Mouse (Mus musculus) right cerebral cortex, postnatal 25 days (tissue): Measurements from ENCODE around the gene D17Wsu92e.

ENCODE experiments used
- DNase-seq: peaks from one replicate; pipeline ENCODE4 v3.0.0; 2022

The D17Wsu92e gene

GRCm38 (mm10) chr17:27788456-27789172 is 31.8 kb downstream of the D17Wsu92e start:
- no peak for DNase-seq

DNA sequence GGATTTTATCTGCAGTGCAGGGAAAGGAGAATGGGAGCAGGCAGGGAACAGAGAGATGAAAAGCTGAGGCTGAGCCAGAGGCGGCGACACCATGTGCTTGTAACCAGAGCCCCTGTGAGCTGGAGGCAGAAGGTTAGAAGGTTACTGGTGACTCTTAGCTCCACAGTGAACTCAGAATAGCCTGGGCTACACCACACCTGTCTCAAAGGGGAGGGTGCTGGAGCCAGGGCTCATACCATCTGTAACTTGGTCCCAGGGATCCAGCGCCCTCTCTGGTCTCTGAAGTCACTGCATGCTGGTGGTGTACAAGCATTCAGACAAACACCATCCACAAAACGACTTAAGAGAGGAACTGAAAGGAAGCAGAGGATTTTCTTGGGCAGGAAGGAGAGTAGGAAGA is 36.9 kb downstream of the D17Wsu92e start:
- no peak for DNase-seq

DNA sequence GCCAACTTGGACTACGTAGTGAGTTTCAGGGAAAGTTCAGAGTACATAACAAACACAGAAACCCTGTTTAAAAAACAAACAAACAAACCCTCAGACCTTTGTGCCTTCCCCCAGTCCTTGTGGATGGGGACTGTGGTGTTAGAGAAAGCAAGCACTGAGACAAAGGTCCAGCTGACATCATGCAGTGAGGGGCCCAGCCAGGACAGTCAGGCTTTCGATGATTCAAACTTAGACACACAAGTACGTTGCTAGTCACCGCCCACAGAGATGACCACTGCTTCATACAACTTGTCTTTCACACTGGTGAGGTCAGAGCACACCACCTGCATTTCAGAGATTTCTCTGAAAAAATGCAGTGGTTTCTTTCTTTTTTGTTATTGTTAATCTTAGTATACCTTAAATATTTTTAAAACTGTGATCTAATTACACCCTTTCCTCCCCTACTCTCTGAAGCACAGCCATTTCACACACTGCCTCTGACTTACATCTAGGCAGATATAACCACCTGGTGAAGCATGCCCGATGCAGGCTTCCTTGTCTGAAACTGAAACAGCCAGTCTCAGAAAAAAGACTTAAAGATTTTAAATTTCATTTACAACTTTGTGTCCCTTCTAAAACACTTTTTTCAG is 39.3 kb downstream of the D17Wsu92e start:
- DNase-seq = no peak

- no peak for DNase-seq
These were observed 40.7 kb downstream of the D17Wsu92e start for GRCm38 (mm10) chr17:27779755-27780154.

DNA sequence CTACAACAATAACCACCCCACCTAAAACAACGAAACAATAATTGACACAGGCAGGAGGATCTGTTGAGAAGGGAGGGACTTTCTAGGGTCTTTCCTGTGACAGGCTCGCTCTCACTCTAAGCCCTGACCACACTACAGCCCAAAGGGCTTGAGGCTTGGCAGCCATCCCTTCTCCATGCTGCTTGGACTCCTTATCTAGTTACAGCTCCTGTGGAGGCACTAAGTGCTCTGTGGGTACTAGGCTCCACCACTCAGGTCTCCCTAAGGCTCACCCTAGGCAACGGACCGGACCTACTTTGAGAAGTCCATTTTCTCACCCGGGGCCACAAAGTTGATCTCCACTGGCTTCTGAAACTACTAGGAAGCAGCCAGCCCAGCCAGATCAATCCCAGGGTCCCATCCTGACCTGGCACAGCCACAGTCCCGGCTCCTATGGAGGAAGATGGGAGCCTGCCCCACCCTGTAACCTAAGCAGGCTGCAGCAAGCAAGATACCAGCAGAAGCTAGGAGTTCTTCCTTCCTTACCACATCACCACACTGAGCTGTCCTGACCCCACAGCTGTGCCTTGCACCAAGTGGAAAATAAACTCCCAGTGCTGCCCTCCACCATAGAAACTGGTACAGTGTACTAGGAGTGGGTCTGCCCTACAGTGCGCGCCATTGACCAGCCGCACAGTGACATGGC is 41.6 kb downstream of the D17Wsu92e start:
- no peak for DNase-seq

- no peak for DNase-seq
These were observed 42.6 kb downstream of the D17Wsu92e start for GRCm38 (mm10) chr17:27777823-27778222.

DNA sequence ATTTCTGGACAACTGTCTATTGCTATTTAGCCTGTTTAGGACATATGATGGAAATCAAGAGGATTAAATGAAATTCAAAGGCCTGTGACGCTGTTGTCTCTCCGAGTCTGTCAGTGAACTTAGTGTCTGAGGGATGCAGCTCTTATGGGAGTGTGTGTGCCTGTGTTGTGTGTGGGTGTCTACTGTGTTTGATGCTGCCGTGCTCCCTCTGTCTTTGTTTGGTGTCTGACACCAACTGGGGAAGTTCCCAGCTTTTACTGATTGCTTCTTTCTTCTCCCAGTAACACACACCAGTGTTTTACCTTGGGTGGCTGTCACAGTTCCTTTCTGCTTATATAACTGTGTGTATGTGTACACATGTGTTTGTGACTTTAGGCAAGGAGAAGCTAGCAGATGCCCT is 46.2 kb downstream of the D17Wsu92e start:
- no peak for DNase-seq

- DNase-seq = no peak
These were observed 48.8 kb downstream of the D17Wsu92e start for GRCm38 (mm10) chr17:27771616-27772015.

- DNase-seq = peak; percentile 49
These were observed 51.5 kb downstream of the D17Wsu92e start for GRCm38 (mm10) chr17:27768817-27769542.

- DNase-seq = no peak
These were observed 52.9 kb downstream of the D17Wsu92e start for GRCm38 (mm10) chr17:27767543-27767942.

- DNase-seq = peak; percentile 39
These were observed 53.3 kb downstream of the D17Wsu92e start for GRCm38 (mm10) chr17:27767120-27767519.

- DNase-seq = no peak
These were observed 55.4 kb downstream of the D17Wsu92e start for GRCm38 (mm10) chr17:27765066-27765465.

DNA sequence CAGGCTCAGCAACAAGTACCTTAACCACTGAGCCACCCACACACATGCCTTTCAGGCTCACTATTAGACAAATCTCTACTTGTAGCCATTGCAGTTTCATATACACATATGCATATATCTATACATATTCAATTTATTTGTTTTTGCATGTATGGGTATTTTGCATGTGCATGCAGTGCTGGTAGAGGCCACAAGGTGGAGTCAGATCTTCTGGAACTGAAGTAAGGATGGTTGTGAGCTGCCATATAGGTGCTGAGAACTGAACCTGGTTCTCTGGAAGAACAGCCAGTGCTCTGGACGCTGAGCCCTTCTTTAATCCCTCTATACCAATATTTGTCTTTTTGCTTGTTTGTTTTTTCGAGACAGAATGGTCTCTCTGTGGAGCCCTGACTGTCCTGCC is 56.0 kb downstream of the D17Wsu92e start:
- DNase-seq = no peak

GRCm38 (mm10) chr17:27762884-27763283 is 57.6 kb downstream of the D17Wsu92e start:
- peak; percentile 68 for DNase-seq

DNA sequence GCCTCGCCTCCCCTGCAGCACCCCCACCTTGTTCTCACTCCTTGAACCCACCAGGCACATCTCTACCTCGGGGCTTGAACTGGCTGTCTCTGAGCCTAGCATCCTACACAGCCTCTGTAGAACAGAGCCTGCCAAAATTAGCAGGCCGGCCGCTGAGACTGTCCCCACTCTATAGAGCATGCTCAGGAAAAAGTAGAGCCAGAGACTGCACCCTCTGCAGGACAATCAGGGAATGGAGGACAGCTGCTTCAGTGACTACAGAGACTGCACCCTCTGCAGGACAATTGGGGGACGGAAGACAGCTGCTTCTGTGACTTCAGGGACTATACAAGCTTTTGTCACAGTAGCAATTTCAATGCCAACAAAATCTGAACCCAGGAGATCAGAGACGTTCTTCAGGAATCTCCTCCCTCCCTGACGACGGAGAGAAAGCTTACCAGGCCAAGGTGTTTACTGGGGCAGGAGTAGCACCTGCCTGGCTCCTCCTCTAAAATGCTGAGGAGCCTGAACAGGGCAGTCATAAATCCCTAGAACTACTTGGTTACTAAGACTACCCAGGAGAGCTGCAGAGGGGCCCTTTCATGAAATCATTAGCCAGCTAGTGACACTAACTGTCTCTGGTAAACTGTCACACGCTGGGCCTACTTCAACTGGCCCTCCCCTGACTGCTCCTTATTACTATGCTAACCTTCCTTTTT is 58.7 kb downstream of the D17Wsu92e start:
- DNase-seq = peak; percentile 79

DNA sequence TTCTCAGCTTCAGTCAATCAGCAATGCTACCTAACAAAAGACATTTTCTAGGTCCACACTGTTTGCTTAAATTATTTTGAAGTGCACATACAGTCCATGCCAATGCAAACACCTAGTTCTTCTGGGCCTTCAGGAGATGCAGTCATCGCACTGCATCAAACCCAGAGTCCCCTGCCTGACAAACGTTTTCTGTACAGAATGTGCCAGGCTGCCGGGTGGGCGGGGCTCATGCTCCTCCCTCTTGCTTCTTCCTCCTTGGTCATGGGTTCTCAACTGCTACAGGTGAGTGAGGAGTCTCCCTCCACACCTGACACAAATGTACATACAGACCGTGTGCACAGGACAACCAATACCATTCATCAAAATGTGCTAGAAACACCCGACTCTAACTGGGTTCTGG is 60.3 kb downstream of the D17Wsu92e start:
- no peak for DNase-seq

DNA sequence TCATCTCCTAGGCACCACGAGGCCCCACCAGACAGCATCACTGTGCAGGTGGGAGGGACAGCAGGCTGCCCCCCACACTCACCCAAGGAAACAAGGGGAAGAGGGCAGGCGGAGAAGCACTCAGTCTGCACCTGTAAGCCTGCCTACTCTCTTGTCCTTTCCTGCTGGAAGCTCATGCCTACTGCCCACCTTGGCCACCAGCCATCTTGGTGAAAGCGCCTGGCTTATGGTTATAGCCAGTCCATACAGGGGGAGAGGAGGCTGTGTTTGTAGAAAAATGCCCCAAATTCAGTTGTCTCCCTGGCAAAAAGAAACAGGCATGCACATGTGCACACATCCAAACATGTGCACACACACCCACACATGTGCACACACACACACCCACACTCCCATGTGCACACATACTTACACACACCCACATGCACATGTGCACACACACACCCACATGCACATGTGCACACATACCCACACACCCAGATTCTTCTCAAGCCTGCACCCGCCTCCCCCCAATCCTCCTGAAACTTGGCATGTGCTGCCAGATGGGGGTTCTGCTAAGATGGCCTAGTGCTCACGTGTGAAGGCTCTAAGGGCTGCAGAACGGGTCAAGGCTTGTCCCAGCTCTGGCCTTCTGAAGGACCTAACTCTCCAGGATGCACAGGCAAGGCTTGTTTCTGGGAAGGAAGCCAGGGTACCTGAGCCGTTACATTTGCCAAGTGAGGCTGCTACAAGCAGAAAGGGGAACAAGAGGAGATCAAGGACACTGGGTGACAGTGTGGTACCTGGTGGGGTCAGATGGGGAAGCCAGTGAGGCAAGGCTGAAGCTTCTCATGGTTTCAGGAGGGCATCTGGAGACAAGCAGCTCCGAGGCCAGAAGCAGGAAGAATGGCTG is 68.9 kb downstream of the D17Wsu92e start:
- peak; percentile 30 for DNase-seq

DNA sequence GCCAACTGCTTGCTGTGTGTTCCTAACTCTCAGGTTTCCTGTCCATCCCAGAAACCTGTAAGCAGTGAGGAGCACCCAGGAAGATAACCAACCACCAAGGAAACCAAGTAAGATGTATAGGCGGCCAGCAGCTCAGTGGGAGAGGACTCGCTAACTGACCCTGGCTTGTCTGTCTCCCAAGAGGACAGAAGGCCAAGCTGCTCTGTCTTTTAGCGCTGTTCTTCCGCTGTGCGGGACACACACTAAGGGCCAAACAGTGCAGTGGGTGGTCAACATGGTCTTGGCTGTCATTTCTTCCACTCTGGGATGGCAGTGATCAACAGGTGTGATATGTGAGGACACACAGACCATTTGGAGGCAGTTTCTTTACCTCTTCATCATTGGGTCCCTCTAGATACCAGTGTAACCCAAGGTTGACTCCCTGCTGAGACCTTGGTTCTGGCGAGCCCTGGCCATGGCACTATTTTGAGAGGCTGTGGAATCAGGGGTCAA is 70.0 kb downstream of the D17Wsu92e start:
- DNase-seq = no peak

GRCm38 (mm10) chr17:27748123-27748522 is 72.3 kb downstream of the D17Wsu92e start:
- DNase-seq = no peak

GRCm38 (mm10) chr17:27746446-27746845 is 74.0 kb downstream of the D17Wsu92e start:
- no peak for DNase-seq

GRCm38 (mm10) chr17:27740961-27741360 is 79.5 kb downstream of the D17Wsu92e start:
- no peak for DNase-seq
